Mouse (Mus musculus): Measurements from ENCODE around the gene Ankdd1a. TPM values are rescaled to one million over a fixed set of nuclear protein-coding genes. Genes with fewer than 3 reads are reported as not detected.

The Ankdd1a gene
- polyA plus RNA-seq, 1 experiment from 2014 or later, result not detected

DNA sequence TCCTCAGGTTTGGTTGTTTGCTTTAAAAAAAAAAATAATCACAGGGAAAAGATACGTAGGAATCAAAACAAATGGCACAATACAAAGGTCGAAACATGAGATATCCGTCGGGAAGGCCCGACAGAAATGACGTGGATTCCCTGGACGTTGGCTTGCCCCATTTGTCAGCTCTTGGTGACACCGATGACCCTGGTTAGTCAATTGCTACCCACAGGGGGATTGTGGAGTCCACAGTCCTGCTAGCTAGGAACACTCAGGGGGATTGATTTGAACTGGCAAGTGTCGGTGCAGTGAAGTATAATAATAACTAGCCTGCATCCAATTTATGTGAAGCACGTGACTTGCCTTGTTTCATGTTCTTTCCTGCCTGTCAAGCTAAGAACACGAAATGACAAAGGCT is 52.3 kb downstream of the Ankdd1a start:
- Histone ChIP-seq H3K4me1 (peaks cover 13% of the 10 kb centered on the region), H3K4me3 (no peak overlapping the region), H3K27ac (no peak overlapping the region), H3K9me3 (replicated peaks) (no peaks in the 10 kb centered on the region), H3K36me3 (peaks cover 57% of the 10 kb centered on the region), H3K27me3 (ENCODE audit: low read depth, poor library complexity, severe bottlenecking) (no peaks in the 10 kb centered on the region)
- 74% methylated on average over 11 of the region's 11 CpGs for WGBS
- DNase-seq (ENCODE audit: low spot score), result no peak

GRCm38 (mm10) chr9:65465241-65465640 is 54.8 kb downstream of the Ankdd1a start:
- Histone ChIP-seq H3K4me1 (peaks cover 22% of the 10 kb centered on the region), H3K27ac (no peak overlapping the region), H3K27me3 (ENCODE audit: low read depth, poor library complexity, severe bottlenecking) (no peaks in the 10 kb centered on the region), H3K4me3 (no peak overlapping the region), H3K9me3 (replicated peaks) (no peaks in the 10 kb centered on the region), H3K36me3 (peaks cover 48% of the 10 kb centered on the region)
- WGBS, result 94% methylated on average over 2 of the region's 2 CpGs
- DNase-seq (ENCODE audit: low spot score), result no peak

DNA sequence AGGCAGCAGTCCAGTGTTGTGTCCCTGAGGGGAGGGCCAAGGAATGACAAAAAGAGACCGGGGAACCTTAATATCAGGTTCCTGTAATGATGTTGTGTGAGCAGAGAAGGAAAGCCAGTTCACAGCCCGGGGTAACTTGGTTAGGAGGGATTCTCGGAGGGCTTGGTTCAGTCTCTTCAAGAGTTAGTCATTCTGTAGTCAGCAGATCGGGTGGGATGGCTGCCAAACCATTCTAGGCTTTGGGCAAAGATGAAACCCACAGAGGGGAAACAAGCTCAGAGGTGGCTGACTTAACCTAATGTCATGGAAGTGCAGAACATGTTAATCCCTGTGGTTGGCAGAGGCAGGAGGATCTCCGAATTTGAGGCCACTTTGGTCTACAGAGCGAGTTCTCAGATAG is 55.8 kb downstream of the Ankdd1a start:
- no peak for DNase-seq (ENCODE audit: low spot score)
- Histone ChIP-seq H3K4me3 (no peak overlapping the region), H3K36me3 (peaks cover 38% of the 10 kb centered on the region), H3K9me3 (replicated peaks) (no peaks in the 10 kb centered on the region), H3K27me3 (ENCODE audit: low read depth, poor library complexity, severe bottlenecking) (no peaks in the 10 kb centered on the region), H3K27ac (no peak overlapping the region), H3K4me1 (peaks cover 25% of the 10 kb centered on the region)
- WGBS, result 92% methylated on average over 6 of the region's 6 CpGs

DNA sequence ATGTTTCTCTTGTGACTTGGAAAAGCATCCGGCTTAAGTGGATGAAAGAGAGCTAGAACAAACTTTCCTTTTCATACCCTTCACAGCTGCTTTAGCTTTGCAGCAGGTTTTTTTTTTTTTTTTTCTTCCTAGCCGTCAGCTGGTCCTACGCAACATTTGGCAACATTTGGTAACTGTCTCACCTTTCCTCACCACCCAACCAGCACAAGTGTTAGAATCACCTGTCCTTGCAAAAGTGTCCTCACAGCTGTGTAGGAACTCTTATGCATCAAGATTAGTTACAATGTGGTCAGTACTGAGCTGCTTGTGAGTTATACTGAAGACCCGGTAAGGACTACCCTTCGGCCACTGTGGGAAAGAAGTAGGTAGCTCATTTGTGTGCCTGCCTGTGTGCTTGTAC is 57.4 kb downstream of the Ankdd1a start:
- Histone ChIP-seq H3K4me3 (no peak overlapping the region), H3K4me1 (peaks cover 19% of the 10 kb centered on the region), H3K27me3 (ENCODE audit: low read depth, poor library complexity, severe bottlenecking) (no peaks in the 10 kb centered on the region), H3K9me3 (replicated peaks) (no peaks in the 10 kb centered on the region), H3K27ac (no peak overlapping the region), H3K36me3 (peaks cover 30% of the 10 kb centered on the region)
- 89% methylated on average over 5 of the region's 5 CpGs for WGBS
- DNase-seq (ENCODE audit: low spot score), result no peak

DNA sequence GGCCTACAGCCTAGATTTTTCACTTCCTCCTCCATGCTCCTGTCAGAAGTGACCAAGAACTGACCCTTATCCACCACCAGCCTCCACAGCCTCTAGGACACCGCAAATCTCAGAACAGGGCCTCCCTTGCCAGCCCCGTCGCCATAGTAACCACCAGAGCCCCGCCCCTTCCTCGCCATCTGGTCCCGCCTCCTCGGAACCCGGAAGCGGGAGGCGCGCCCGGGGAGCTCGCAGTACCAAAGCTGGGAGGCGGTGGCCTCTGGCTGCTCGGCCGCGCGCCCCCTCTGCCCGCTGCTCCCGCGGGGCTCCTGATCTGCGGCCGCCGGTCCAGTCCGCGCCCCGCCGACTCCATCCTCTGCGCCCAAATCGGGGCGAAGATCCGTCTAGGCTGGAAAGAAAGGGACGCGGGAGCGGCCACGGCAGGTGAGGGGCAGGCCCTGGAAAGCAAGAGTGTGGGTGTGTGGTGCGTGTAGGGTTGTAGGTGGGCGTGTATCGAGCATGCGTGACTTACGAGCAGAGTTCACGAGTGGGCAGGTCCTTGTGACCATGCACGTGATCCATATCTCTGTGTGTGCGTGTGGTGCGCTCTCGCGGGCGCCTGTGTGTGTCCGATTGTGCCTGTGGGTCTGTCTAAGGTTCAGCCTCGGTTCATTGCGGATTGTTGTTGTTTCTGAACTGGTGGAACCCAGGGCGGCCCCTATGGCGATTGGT is 59.1 kb downstream of the Ankdd1a start, which contains the start of gene Spg21:
Spg21 (plus strand) TSS at position 216 of the 711 bp plus-strand sequence.
- Histone ChIP-seq H3K4me1 (peaks cover 19% of the 10 kb centered on the region), H3K27me3 (ENCODE audit: low read depth, poor library complexity, severe bottlenecking) (no peaks in the 10 kb centered on the region), H3K4me3 (peak within 1 kb of the TSS; percentile 82), H3K9me3 (replicated peaks) (no peaks in the 10 kb centered on the region), H3K36me3 (peaks cover 16% of the 10 kb centered on the region), H3K27ac (peak within 1 kb of the TSS; percentile 90)
- WGBS, result under 1% methylated on average over 53 of the region's 53 CpGs
- DNase-seq (ENCODE audit: low spot score), result peak; percentile 99

GRCm38 (mm10) chr9:65460198-65460597 is 59.8 kb downstream of the Ankdd1a start:
- 50% methylated on average over 3 of the region's 3 CpGs for WGBS
- no peaks in the 10 kb centered on the region for H3K9me3 ChIP-seq (replicated peaks)
- H3K4me3 ChIP-seq, result peak overlapping the region; percentile 82
- peak overlapping the region; percentile 90 for H3K27ac ChIP-seq
- no peaks in the 10 kb centered on the region for H3K27me3 ChIP-seq (ENCODE audit: low read depth, poor library complexity, severe bottlenecking)
- peaks cover 9% of the 10 kb centered on the region for H3K36me3 ChIP-seq
- no peak for DNase-seq (ENCODE audit: low spot score)
- H3K4me1 ChIP-seq, result peaks cover 19% of the 10 kb centered on the region

- WGBS, result 91% methylated on average over 2 of the region's 2 CpGs
- Histone ChIP-seq H3K9me3 (replicated peaks) (no peaks in the 10 kb centered on the region), H3K27me3 (ENCODE audit: low read depth, poor library complexity, severe bottlenecking) (no peaks in the 10 kb centered on the region), H3K36me3 (peaks cover under 1% of the 10 kb centered on the region; the same call in 1 of the 2 replicates), H3K4me3 (no peak overlapping the region), H3K27ac (no peak overlapping the region), H3K4me1 (peaks cover 19% of the 10 kb centered on the region)
- no peak for DNase-seq (ENCODE audit: low spot score)
These were observed 61.0 kb downstream of the Ankdd1a start for GRCm38 (mm10) chr9:65458975-65459374.

DNA sequence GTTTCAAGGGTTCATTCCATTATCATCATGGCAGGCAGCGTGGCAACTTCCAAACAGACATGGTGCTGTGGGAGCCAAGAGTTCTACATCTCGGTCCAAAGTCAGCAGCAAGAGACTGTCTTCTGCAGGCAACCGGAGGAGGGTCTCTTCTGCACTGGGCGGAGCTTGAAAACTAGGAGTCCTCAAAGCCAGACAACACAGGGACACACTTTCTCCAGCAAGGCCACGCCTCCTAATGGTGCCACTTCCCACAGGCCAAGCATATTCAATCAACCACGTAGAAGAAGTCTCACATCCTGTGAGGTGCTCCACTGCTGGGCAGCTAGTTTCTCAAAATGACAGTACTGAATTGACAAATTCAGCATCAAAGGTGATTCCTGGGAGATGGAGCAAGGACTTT is 72.0 kb downstream of the Ankdd1a start:
- Histone ChIP-seq H3K4me1 (no peaks in the 10 kb centered on the region), H3K27ac (no peak overlapping the region), H3K27me3 (ENCODE audit: low read depth, poor library complexity, severe bottlenecking) (no peaks in the 10 kb centered on the region), H3K9me3 (replicated peaks) (no peaks in the 10 kb centered on the region), H3K4me3 (no peak overlapping the region), H3K36me3 (peaks cover 84% of the 10 kb centered on the region)
- 88% methylated on average over 6 of the region's 6 CpGs for WGBS
- DNase-seq (ENCODE audit: low spot score), result no peak

- Histone ChIP-seq H3K9me3 (replicated peaks) (no peaks in the 10 kb centered on the region), H3K4me1 (no peaks in the 10 kb centered on the region)
- 96% methylated on average over 4 of the region's 4 CpGs for WGBS
These were observed 75.3 kb downstream of the Ankdd1a start for GRCm38 (mm10) chr9:65444692-65445091.

More at GRCm38 (mm10) chr9:65444692-65445091, 75.3 kb downstream of the Ankdd1a start:
- Histone ChIP-seq H3K27ac (no peak overlapping the region), H3K4me3 (no peak overlapping the region), H3K27me3 (ENCODE audit: low read depth, poor library complexity, severe bottlenecking) (no peaks in the 10 kb centered on the region), H3K36me3 (peaks cover 78% of the 10 kb centered on the region)
- DNase-seq (ENCODE audit: low spot score), result no peak

Other genes with a start within 250 kb of the Ankdd1a start
- gene Clpx, start 225.9 kb downstream of the Ankdd1a start, polyA plus RNA-seq (2016; fragmentation: Nextera tagmentation; extraction: Ambion mirVana), result 45.5 and 52.7 TPM in 2 replicates
- 10.4 and 11.9 TPM in 2 replicates for gene Pdcd7, start 174.1 kb downstream of the Ankdd1a start, polyA plus RNA-seq (2016; fragmentation: Nextera tagmentation; extraction: Ambion mirVana)
- gene Ubap1l, start 159.2 kb downstream of the Ankdd1a start, polyA plus RNA-seq (2016; fragmentation: Nextera tagmentation; extraction: Ambion mirVana), result 0.30 and 0.38 TPM in 2 replicates
- 0.83 and 1.0 TPM in 2 replicates for gene Kbtbd13, start 128.5 kb downstream of the Ankdd1a start, polyA plus RNA-seq (2016; fragmentation: Nextera tagmentation; extraction: Ambion mirVana)
- gene Rasl12, start 121.7 kb downstream of the Ankdd1a start, polyA plus RNA-seq (2016; fragmentation: Nextera tagmentation; extraction: Ambion mirVana), result 5.8 and 8.2 TPM in 2 replicates
- gene Slc51b, start 97.2 kb downstream of the Ankdd1a start, polyA plus RNA-seq (2016; fragmentation: Nextera tagmentation; extraction: Ambion mirVana), result not detected in 2 replicates
- 21.4 and 22.9 TPM in 2 replicates for gene Mtfmt, start 84.4 kb downstream of the Ankdd1a start, polyA plus RNA-seq (2016; fragmentation: Nextera tagmentation; extraction: Ambion mirVana)
- 84.1 and 91.0 TPM in 2 replicates for gene Spg21, start 59.2 kb downstream of the Ankdd1a start, polyA plus RNA-seq (2016; fragmentation: Nextera tagmentation; extraction: Ambion mirVana)
- gene Plekho2, start 59.8 kb upstream of the Ankdd1a start, polyA plus RNA-seq (2016; fragmentation: Nextera tagmentation; extraction: Ambion mirVana), result 10.0 and 13.0 TPM in 2 replicates
- 24.5 and 26.7 TPM in 2 replicates for gene Pif1, start 67.0 kb upstream of the Ankdd1a start, polyA plus RNA-seq (2016; fragmentation: Nextera tagmentation; extraction: Ambion mirVana)
- gene Rbpms2, start 109.5 kb upstream of the Ankdd1a start, polyA plus RNA-seq (2016; fragmentation: Nextera tagmentation; extraction: Ambion mirVana), result 33.5 and 40.4 TPM in 2 replicates
- gene Oaz2, start 147.8 kb upstream of the Ankdd1a start, polyA plus RNA-seq (2016; fragmentation: Nextera tagmentation; extraction: Ambion mirVana), result 267 and 319 TPM in 2 replicates

Data from limb, embryonic 10.5 days (tissue).